Mouse (Mus musculus) heart, adult 8-10 months (tissue): ENCODE data around the gene Skint7. TPM values are rescaled to one million over a fixed set of nuclear protein-coding genes. Genes with fewer than 3 reads are reported as not detected.
"Not testable (repeated sequence)": the region's sequence is repeated elsewhere in the genome, so short reads cannot be mapped to it uniquely, and the experiment has no call there.

Experiments used
- DNase-seq: peaks from one replicate; pipeline ENCODE4 v3.0.0; 2022; ENCODE audit warnings: low spot score
- total RNA-seq, 4 experiments: library from RNA; stranded (reverse); gene quantifications; 2 replicates each; pipeline ENCODE4 v1.2.4; 2022

Gene Skint7
- not detected for total RNA-seq

- DNase-seq: no peak
These were observed at the start of gene Skint7 for GRCm38 (mm10) chr4:111972623-111973022. Gene Skint7, plus strand, starts transcription at chr4:111972923.

GRCm38 (mm10) chr4:111961309-111961708 lies 11.4 kb upstream of the Skint7 start:
- no peak for DNase-seq

- not testable (repeated sequence) for DNase-seq
These were observed 9.5 kb upstream of the Skint7 start for GRCm38 (mm10) chr4:111963241-111963640.

- DNase-seq: no peak
These were observed 9.1 kb upstream of the Skint7 start for GRCm38 (mm10) chr4:111963669-111964068.

- DNase-seq: no peak
These were observed 33.2 kb downstream of the Skint7 start, which contains the start of gene Skint1 for GRCm38 (mm10) chr4:112005969-112006368. Gene Skint1, plus strand, starts transcription at chr4:112006269.

Other genes with a start within 250 kb of the Skint7 start
- not detected for gene Slc5a9, start 70.0 kb upstream of the Skint7 start, total RNA-seq
- not detected for gene Skint8, start 53.5 kb upstream of the Skint7 start, total RNA-seq
- gene Skint1, start 33.3 kb downstream of the Skint7 start, total RNA-seq: not detected
- not detected for gene Skint4, start 99.1 kb downstream of the Skint7 start, total RNA-seq